Mouse (Mus musculus): ENCODE measurements around the gene Olfr763.

GRCm38 (mm10) chr10:128968341-128968749, 42.2 kb upstream of the Olfr763 start:
- TF ChIP-seq CTCF (IDR thresholded peaks at IDR 0.05; ENCODE audit: low read depth, low read length): no peak
- TF ChIP-seq POLR2A (IDR thresholded peaks at IDR 0.05; ENCODE audit: extremely low read depth, insufficient read depth, low read length): no peak

Data from liver, adult 2 months (tissue).